ENCODE assay signal across 9 mouse cellular contexts in genomic region chr9:54700746-54701145, GRCm38 (mm10). TPM values are rescaled to one million over a fixed set of nuclear protein-coding genes. Genes with fewer than 3 reads are reported as not detected.
DNase-seq lines count a peak whose midpoint lies in the region; ATAC-seq lines count a peak whose summit lies in the region.
"Had no signal": no experiment of that assay in that cellular context is flagged by ENCODE, and none has a peak within 500 bp of the region (broad histone marks: within the 10 kb centered on the region; RNA-seq: fewer than 3 reads in every experiment).

No protein-coding gene starts in this region.

- no peak overlapping the region for H3K9ac ChIP-seq in forebrain, embryonic 14.5 days (ENCODE audit: low read length)
- H3K9ac ChIP-seq in forebrain, embryonic 12.5 days, result no peak overlapping the region
- no peak overlapping the region for H3K9ac ChIP-seq in lung, embryonic 15.5 days
- H3K9ac ChIP-seq in neural tube, embryonic 15.5 days (replicated peaks), result no peak overlapping the region

- H3K4me2 ChIP-seq in forebrain, embryonic 14.5 days (ENCODE audit: low read length), result peak overlapping the region; percentile 89; the same call in 1 of the 2 replicates
- no peak overlapping the region for H3K4me2 ChIP-seq in forebrain, embryonic 12.5 days
- peak overlapping the region; percentile 97 for H3K4me2 ChIP-seq in lung, embryonic 15.5 days
- peak overlapping the region; percentile 80 for H3K4me2 ChIP-seq in neural tube, embryonic 15.5 days

- H3K27ac ChIP-seq in forebrain, embryonic 14.5 days (ENCODE audit: low read depth, low read length), result no peak overlapping the region
- H3K27ac ChIP-seq in forebrain, embryonic 12.5 days, result no peak overlapping the region
- H3K27ac ChIP-seq in lung, embryonic 15.5 days, result no peak overlapping the region
- no peak overlapping the region for H3K27ac ChIP-seq in neural tube, embryonic 15.5 days (replicated peaks)

- H3K4me1 ChIP-seq in forebrain, embryonic 14.5 days (ENCODE audit: control insufficient read depth, insufficient read depth, low read length), result no peaks in the 10 kb centered on the region; the same call in 1 of the 2 replicates
- peaks cover 13% of the 10 kb centered on the region; the same call in 1 of the 2 replicates for H3K4me1 ChIP-seq in forebrain, embryonic 12.5 days
- peaks cover 22% of the 10 kb centered on the region; the same call in 1 of the 2 replicates for H3K4me1 ChIP-seq in lung, embryonic 15.5 days
- peaks cover 18% of the 10 kb centered on the region for H3K4me1 ChIP-seq in neural tube, embryonic 15.5 days

- no peak for DNase-seq in forebrain, embryonic 14.5 days (ENCODE audit: low spot score)
- no peak for DNase-seq in lung, postnatal 4 days
- peak; percentile 21 for DNase-seq in heart, postnatal 4 days
- DNase-seq in c-Kit-positive CD71-positive TER-119-positive erythroid progenitor cells, embryonic 14.5 days (ENCODE audit: low spot score), result no peak
- no peak for DNase-seq in spleen, postnatal 10 days (ENCODE audit: low spot score in 2 of 2)

- H3K4me3 ChIP-seq in forebrain, embryonic 14.5 days (ENCODE audit: low read depth, low read length), result no peak overlapping the region
- H3K4me3 ChIP-seq in forebrain, embryonic 12.5 days (replicated peaks), result no peak overlapping the region
- H3K4me3 ChIP-seq in lung, embryonic 15.5 days, result peak overlapping the region; percentile 77; the same call in 1 of the 2 replicates
- peak overlapping the region; percentile 52; the same call in 1 of the 2 replicates for H3K4me3 ChIP-seq in neural tube, embryonic 15.5 days (replicated peaks)

- no peaks in the 10 kb centered on the region for H3K36me3 ChIP-seq in forebrain, embryonic 14.5 days (ENCODE audit: control insufficient read depth, insufficient read depth, low read length)
- H3K36me3 ChIP-seq in forebrain, embryonic 12.5 days (replicated peaks), result no peaks in the 10 kb centered on the region
- no peaks in the 10 kb centered on the region for H3K36me3 ChIP-seq in lung, embryonic 15.5 days
- H3K36me3 ChIP-seq in neural tube, embryonic 15.5 days, result no peaks in the 10 kb centered on the region

- H3K27me3 ChIP-seq in forebrain, embryonic 14.5 days (replicated peaks; ENCODE audit: control insufficient read depth, insufficient read depth, low read length), result peaks cover 21% of the 10 kb centered on the region
- peaks cover 53% of the 10 kb centered on the region for H3K27me3 ChIP-seq in forebrain, embryonic 12.5 days
- peaks cover 21% of the 10 kb centered on the region for H3K27me3 ChIP-seq in lung, embryonic 15.5 days
- peaks cover 19% of the 10 kb centered on the region for H3K27me3 ChIP-seq in neural tube, embryonic 15.5 days (replicated peaks)

- ATAC-seq in forebrain, embryonic 14.5 days, result no peak
- ATAC-seq in forebrain, embryonic 12.5 days (ENCODE audit: low FRiP score), result no peak
- no peak for ATAC-seq in lung, embryonic 15.5 days (ENCODE audit: borderline replicate concordance, extremely low read depth, low FRiP score, low TSS enrichment)
- no peak for ATAC-seq in neural tube, embryonic 15.5 days (ENCODE audit: low FRiP score)
- ATAC-seq: inflammation-experienced regulatory T-cells, adult 6 months had no signal

- no peaks in the 10 kb centered on the region for H3K9me3 ChIP-seq in forebrain, embryonic 14.5 days (replicated peaks; ENCODE audit: control insufficient read depth, low read length)
- no peaks in the 10 kb centered on the region for H3K9me3 ChIP-seq in forebrain, embryonic 12.5 days
- no peaks in the 10 kb centered on the region for H3K9me3 ChIP-seq in lung, embryonic 15.5 days
- H3K9me3 ChIP-seq in neural tube, embryonic 15.5 days (replicated peaks), result no peaks in the 10 kb centered on the region

- 81% methylated on average over 7 of the region's 7 CpGs for WGBS in forebrain, embryonic 14.5 days
- 82% methylated on average over 7 of the region's 7 CpGs for WGBS in forebrain, embryonic 12.5 days
- 68% methylated on average over 7 of the region's 7 CpGs for WGBS in lung, embryonic 15.5 days
- 84% methylated on average over 7 of the region's 7 CpGs for WGBS in neural tube, embryonic 15.5 days

RNA-seq across cellular contexts. Expression of gene Dnaja4, which starts 2.1 kb away (rescaled TPM):
- 5.2 and 5.5 TPM in 2 replicates for polyA plus RNA-seq in forebrain, embryonic 14.5 days (2014; fragmentation: Nextera tagmentation; extraction: Ambion mirVana)
- 2.8 and 3.1 TPM in 2 replicates for polyA plus RNA-seq in forebrain, embryonic 12.5 days (2016; fragmentation: Nextera tagmentation; extraction: Ambion mirVana)
- polyA plus RNA-seq in lung, embryonic 15.5 days (2015; fragmentation: Nextera tagmentation; extraction: Ambion mirVana), result 6.6 and 7.5 TPM in 2 replicates
- total RNA-seq in heart, postnatal 4 days (2021), result 10 to 100 TPM; 40.7 to 43.7 TPM
- polyA plus RNA-seq in neural tube, embryonic 15.5 days (2015; fragmentation: Nextera tagmentation; extraction: Ambion mirVana), result 7.5 and 8.0 TPM in 2 replicates

RNA-seq across cellular contexts. Expression of gene Wdr61, which starts 33.6 kb away (rescaled TPM):
- polyA plus RNA-seq in forebrain, embryonic 14.5 days (2014; fragmentation: Nextera tagmentation; extraction: Ambion mirVana), result 141 and 159 TPM in 2 replicates
- 140 and 142 TPM in 2 replicates for polyA plus RNA-seq in forebrain, embryonic 12.5 days (2016; fragmentation: Nextera tagmentation; extraction: Ambion mirVana)
- 148 and 149 TPM in 2 replicates for polyA plus RNA-seq in lung, embryonic 15.5 days (2015; fragmentation: Nextera tagmentation; extraction: Ambion mirVana)
- total RNA-seq in heart, postnatal 4 days (2021), result 10 to 100 TPM; 47.1 to 49.9 TPM
- polyA plus RNA-seq in neural tube, embryonic 15.5 days (2015; fragmentation: Nextera tagmentation; extraction: Ambion mirVana), result 79.1 and 91.7 TPM in 2 replicates

RNA-seq across cellular contexts. Expression of gene Acsbg1, which starts 39.1 kb away (rescaled TPM):
- polyA plus RNA-seq in forebrain, embryonic 14.5 days (2014; fragmentation: Nextera tagmentation; extraction: Ambion mirVana), result 18.6 and 21.9 TPM in 2 replicates
- 14.9 and 22.6 TPM in 2 replicates for polyA plus RNA-seq in forebrain, embryonic 12.5 days (2016; fragmentation: Nextera tagmentation; extraction: Ambion mirVana)
- 0.21 and 0.39 TPM in 2 replicates for polyA plus RNA-seq in lung, embryonic 15.5 days (2015; fragmentation: Nextera tagmentation; extraction: Ambion mirVana)
- under 1 TPM in 1 of 2 experiments, not detected in 1; 0.09 TPM for total RNA-seq in heart, postnatal 4 days (2021)
- polyA plus RNA-seq in neural tube, embryonic 15.5 days (2015; fragmentation: Nextera tagmentation; extraction: Ambion mirVana), result 39.1 and 40.9 TPM in 2 replicates

Comparison
In these comparisons a context has a peak if more than half of its experiments do, and no peak if none do; other contexts are left out.
1. H3K4me3 ChIP-seq: peak in lung, embryonic 15.5 days (single experiment) and neural tube, embryonic 15.5 days (single experiment); none in forebrain, embryonic 14.5 days (single experiment) and forebrain, embryonic 12.5 days (single experiment).
2. RNA of gene Acsbg1, which starts 39.1 kb away (polyA plus RNA-seq): 39.1 to 40.9 TPM in neural tube, embryonic 15.5 days, 18.6 to 21.9 TPM in forebrain, embryonic 14.5 days and 14.9 to 22.6 TPM in forebrain, embryonic 12.5 days; 0.21 to 0.39 TPM in lung, embryonic 15.5 days; every median in the first group is over 10 times any median in the second.